ENCODE assay signal across 22 mouse cellular contexts in genomic region chr10:111482654-111483053, GRCm38 (mm10). TPM values are rescaled to one million over a fixed set of nuclear protein-coding genes. Genes with fewer than 3 reads are reported as not detected.
A peak's percentile ranks its signal among the peaks of the same experiment; 100 is the strongest.
DNase-seq lines count a peak whose midpoint lies in the region; ATAC-seq and TF ChIP-seq lines count a peak whose summit lies in the region.
"Had no signal": no experiment of that assay in that cellular context is flagged by ENCODE, and none has a peak within 500 bp of the region (broad histone marks: within the 10 kb centered on the region; RNA-seq: fewer than 3 reads in every experiment).

No protein-coding gene starts in this region.

- no peak for TF ChIP-seq POLR2A in liver, adult 2 months (IDR thresholded peaks at IDR 0.05; ENCODE audit: extremely low read depth, insufficient read depth, low read length)
- no peak for TF ChIP-seq POLR2A in CH12.LX (IDR thresholded peaks at IDR 0.05; ENCODE audit: low read depth, low read length)

- ATAC-seq in liver, embryonic 12.5 days, result no peak
- peak; percentile 57 for ATAC-seq in liver, postnatal 0 days
- ATAC-seq in intestine, embryonic 16.5 days, result no peak
- ATAC-seq: activated CD4-positive, CD25-positive, alpha-beta regulatory T cell, adult 4 months; CD4-positive, CD25-positive, alpha-beta regulatory T cell, adult 4 months; Patski had no signal

- peak; percentile 35 for DNase-seq in kidney, adult 9 months
- DNase-seq in kidney, postnatal 4 days, result no peak
- DNase-seq in liver, adult 2 months (ENCODE audit: extremely low read depth, low read depth, low spot score), result peak; percentile 66
- DNase-seq in liver, postnatal 0 days, result no peak
- DNase-seq in liver (no peak), CH12.LX (ENCODE audit: extremely low read depth) (no peak)
- DNase-seq: adrenal gland, adult 2 months; adrenal gland, adult 8-10 months; adrenal gland, postnatal 10 days; adrenal gland, postnatal 14 days; adrenal gland, postnatal 25 days; adrenal gland, postnatal 36 days; B cell, adult 2 months; cerebellum, adult 11 months; cerebellum, adult 11-12 months; cerebellum, adult 18-20 months had no signal

- H3K79me2 ChIP-seq in liver, adult 2 months (ENCODE audit: control insufficient read depth, insufficient read depth, low read length), result peaks cover 13% of the 10 kb centered on the region; the same call in 1 of the 2 replicates
- peaks cover 92% of the 10 kb centered on the region for H3K79me2 ChIP-seq in CH12.LX (replicated peaks; ENCODE audit: control insufficient read depth, extremely low read depth, insufficient read depth, poor library complexity, severe bottlenecking)

- H3K36me3 ChIP-seq in liver, adult 2 months (ENCODE audit: control insufficient read depth, insufficient read depth, low read length), result peaks cover 19% of the 10 kb centered on the region
- peaks cover 91% of the 10 kb centered on the region for H3K36me3 ChIP-seq in liver, embryonic 12.5 days
- H3K36me3 ChIP-seq in liver, postnatal 0 days (replicated peaks; ENCODE audit: insufficient read depth, low read length), result peaks cover 37% of the 10 kb centered on the region
- peaks cover 46 to 81% of the 10 kb centered on the region in 2 experiments for H3K36me3 ChIP-seq in CH12.LX (replicated peaks in 1 of 2; ENCODE audit: control insufficient read depth in 1 of 2, insufficient read depth in 1 of 2, low read length in 1 of 2)
- H3K36me3 ChIP-seq in intestine, embryonic 16.5 days (ENCODE audit: control insufficient read depth, insufficient read depth, low read length), result 0 out of 2 replicates have a peak, but pooled peaks cover 8% of the 10 kb centered on the region

- H3K27me3 ChIP-seq in liver, adult 2 months (ENCODE audit: control insufficient read depth, insufficient read depth, low read length), result no peaks in the 10 kb centered on the region
- no peaks in the 10 kb centered on the region for H3K27me3 ChIP-seq in liver, embryonic 12.5 days (replicated peaks)
- H3K27me3 ChIP-seq in liver, postnatal 0 days (ENCODE audit: insufficient read depth, low read length), result no peaks in the 10 kb centered on the region
- H3K27me3 ChIP-seq in CH12.LX (replicated peaks), result no peaks in the 10 kb centered on the region
- H3K27me3 ChIP-seq in intestine, embryonic 16.5 days (replicated peaks; ENCODE audit: control insufficient read depth, insufficient read depth, low read length), result no peaks in the 10 kb centered on the region
- H3K27me3 ChIP-seq: Patski had no signal

- peaks cover 19% of the 10 kb centered on the region for H3K4me1 ChIP-seq in liver, adult 2 months (ENCODE audit: control insufficient read depth, insufficient read depth, low read length)
- H3K4me1 ChIP-seq in liver, embryonic 12.5 days, result peaks cover 65% of the 10 kb centered on the region
- H3K4me1 ChIP-seq in liver, postnatal 0 days (ENCODE audit: insufficient read depth), result peaks cover 12% of the 10 kb centered on the region
- peaks cover 7 to 88% of the 10 kb centered on the region in 2 experiments; a peak in 3 of 4 replicates for H3K4me1 ChIP-seq in CH12.LX (ENCODE audit: control insufficient read depth in 1 of 2, insufficient read depth in 2 of 2)
- peaks cover 9% of the 10 kb centered on the region; the same call in 1 of the 2 replicates for H3K4me1 ChIP-seq in intestine, embryonic 16.5 days (ENCODE audit: control insufficient read depth, insufficient read depth, low read length)

- WGBS in liver, adult 2 months, result 25% methylated on average over 2 of the region's 2 CpGs
- 70% methylated on average over 2 of the region's 2 CpGs for WGBS in liver, embryonic 12.5 days (ENCODE audit: insufficient replicate concordance)
- 68% methylated on average over 2 of the region's 2 CpGs for WGBS in liver, postnatal 0 days (ENCODE audit: insufficient replicate concordance)
- WGBS in intestine, embryonic 16.5 days, result 93% methylated on average over 2 of the region's 2 CpGs

- no peak overlapping the region for H3K27ac ChIP-seq in liver, adult 2 months (replicated peaks; ENCODE audit: insufficient read depth, low read depth, low read length)
- H3K27ac ChIP-seq in liver, embryonic 12.5 days, result no peak overlapping the region
- H3K27ac ChIP-seq in liver, postnatal 0 days (ENCODE audit: low read depth), result peak overlapping the region; percentile 30; the same call in 1 of the 2 replicates
- no peak overlapping the region for H3K27ac ChIP-seq in CH12.LX (ENCODE audit: insufficient read depth, low read depth)
- H3K27ac ChIP-seq in intestine, embryonic 16.5 days (ENCODE audit: low read length), result no peak overlapping the region

- no peak for TF ChIP-seq EP300 in liver, postnatal 0 days (IDR thresholded peaks at IDR 0.05; ENCODE audit: low read depth)
- no peak for TF ChIP-seq EP300 in CH12.LX (IDR thresholded peaks at IDR 0.05; ENCODE audit: low read length)

- H3K9ac ChIP-seq in liver, adult 2 months (ENCODE audit: low read depth, low read length), result no peak overlapping the region
- H3K9ac ChIP-seq in liver, embryonic 12.5 days, result no peak overlapping the region
- no peak overlapping the region for H3K9ac ChIP-seq in liver, postnatal 0 days (replicated peaks)
- no peak overlapping the region for H3K9ac ChIP-seq in CH12.LX (ENCODE audit: insufficient read depth, low read depth)
- no peak overlapping the region for H3K9ac ChIP-seq in intestine, embryonic 16.5 days (ENCODE audit: low read depth, low read length)

- TF ChIP-seq RAD21 in CH12.LX (IDR thresholded peaks at IDR 0.05; ENCODE audit: low read depth, low read length), result no peak

- no peak overlapping the region for H3K4me3 ChIP-seq in liver, adult 2 months (ENCODE audit: insufficient read depth, low read depth, low read length)
- H3K4me3 ChIP-seq in liver, embryonic 12.5 days, result no peak overlapping the region
- H3K4me3 ChIP-seq in liver, postnatal 0 days (ENCODE audit: low read depth, low read length), result no peak overlapping the region
- H3K4me3 ChIP-seq in CH12.LX (replicated peaks in 1 of 3; ENCODE audit: low read depth in 2 of 3, low read length in 2 of 3, poor library complexity in 1 of 3), result no peak overlapping the region
- no peak overlapping the region for H3K4me3 ChIP-seq in intestine, embryonic 16.5 days (ENCODE audit: low read length)

- H3K9me3 ChIP-seq in liver, embryonic 12.5 days (replicated peaks), result no peaks in the 10 kb centered on the region
- no peaks in the 10 kb centered on the region for H3K9me3 ChIP-seq in liver, postnatal 0 days (ENCODE audit: low read length)
- no peaks in the 10 kb centered on the region for H3K9me3 ChIP-seq in CH12.LX (replicated peaks; ENCODE audit: low read length)
- no peaks in the 10 kb centered on the region for H3K9me3 ChIP-seq in intestine, embryonic 16.5 days (ENCODE audit: control insufficient read depth, low read length)
- H3K9me3 ChIP-seq: G1E had no signal

- dilution Hi-C loops in CH12.LX (cut with MboI; ENCODE audit: extremely low pct_ligation_motif_present, extremely low pct_unique_long_range_greater_than_20kb, low sequenced_read_pairs), result no loop called here

- in situ Hi-C loops in CH12.LX (cut with MboI; ENCODE audit: low pct_ligation_motif_present, low pct_unique_long_range_greater_than_20kb, low sequenced_read_pairs), result no loop called here

- no peak overlapping the region for H3K4me2 ChIP-seq in liver, embryonic 12.5 days
- no peak overlapping the region for H3K4me2 ChIP-seq in liver, postnatal 0 days (ENCODE audit: low read depth, low read length)
- no peak overlapping the region for H3K4me2 ChIP-seq in CH12.LX (ENCODE audit: insufficient read depth, low read depth, poor library complexity, severe bottlenecking)
- no peak overlapping the region for H3K4me2 ChIP-seq in intestine, embryonic 16.5 days (ENCODE audit: low read depth, low read length)

- TF ChIP-seq CTCF in liver, adult 2 months (IDR thresholded peaks at IDR 0.05; ENCODE audit: low read depth, low read length), result no peak
- TF ChIP-seq CTCF in liver, postnatal 0 days (IDR thresholded peaks at IDR 0.05; ENCODE audit: low read depth), result no peak
- TF ChIP-seq CTCF in CH12.LX (conservative IDR thresholded peaks at IDR 0.05 in 1 of 2, IDR thresholded peaks at IDR 0.05 in 1 of 2; ENCODE audit: low read depth in 2 of 2, low read length in 2 of 2), result no peak

TF ChIP-seq in CH12.LX, 34 proteins besides CTCF, POLR2A, EP300 and RAD21:
- TF ChIP-seq SIN3A (IDR thresholded peaks at IDR 0.05; ENCODE audit: low read length) (0 out of 2 replicates have a peak, but pooled peaks have one; percentile 0), NRF1 (IDR thresholded peaks at IDR 0.05; ENCODE audit: low read depth, low read length) (no peak), MAFK (IDR thresholded peaks at IDR 0.05; ENCODE audit: insufficient replicate concordance, low read length) (no peak), POLR2AphosphoS2 (IDR thresholded peaks at IDR 0.05; ENCODE audit: low read depth, low read length) (0 out of 2 replicates have a peak, but pooled peaks have one; percentile 28)

RNA-seq across cellular contexts. Expression of gene Nap1l1, which starts 9.6 kb away (rescaled TPM):
- 22.8 and 27.8 TPM in 2 replicates for total RNA-seq in liver, adult 2 months (2014; rRNA removed)
- 3.7 TPM in 2 replicates for polyA plus RNA-seq in liver, adult 2 months (2012; rRNA removed)
- 174 and 178 TPM in 2 replicates for polyA plus RNA-seq in liver, embryonic 12.5 days (2016; fragmentation: Nextera tagmentation; extraction: Ambion mirVana)
- 69.9 and 73.7 TPM in 2 replicates for polyA plus RNA-seq in liver, postnatal 0 days (2015; fragmentation: Nextera tagmentation; extraction: Ambion mirVana)
- 196 and 231 TPM in 2 replicates for total RNA-seq in CH12.LX (2012; rRNA removed)
- 360 and 392 TPM in 2 replicates for total RNA-seq in CH12.LX (2014; rRNA removed)
- polyA plus RNA-seq in CH12.LX (2012; ENCODE audit: insufficient read length, low read depth), result 1,279 and 1,342 TPM in 2 replicates
- 118 and 140 TPM in 2 replicates for polyA plus RNA-seq in intestine, embryonic 16.5 days (2015; fragmentation: Nextera tagmentation; extraction: Ambion mirVana)

RNA-seq across cellular contexts. Expression of gene Phlda1, which starts 23.4 kb away (rescaled TPM):
- total RNA-seq in liver, adult 2 months (2014; rRNA removed), result 11.2 and 11.5 TPM in 2 replicates
- 30.2 and 51.0 TPM in 2 replicates for polyA plus RNA-seq in liver, adult 2 months (2012; rRNA removed)
- polyA plus RNA-seq in liver, embryonic 12.5 days (2016; fragmentation: Nextera tagmentation; extraction: Ambion mirVana), result 6.5 and 7.4 TPM in 2 replicates
- 29.6 and 32.1 TPM in 2 replicates for polyA plus RNA-seq in liver, postnatal 0 days (2015; fragmentation: Nextera tagmentation; extraction: Ambion mirVana)
- 1.9 and 2.5 TPM in 2 replicates for total RNA-seq in CH12.LX (2012; rRNA removed)
- total RNA-seq in CH12.LX (2014; rRNA removed), result 0.99 and 2.1 TPM in 2 replicates
- polyA plus RNA-seq in CH12.LX (2012; ENCODE audit: insufficient read length, low read depth), result 7.0 and 11.6 TPM in 2 replicates
- polyA plus RNA-seq in intestine, embryonic 16.5 days (2015; fragmentation: Nextera tagmentation; extraction: Ambion mirVana), result 31.9 and 32.2 TPM in 2 replicates

Comparison
In these comparisons a context has a peak if more than half of its experiments do, and no peak if none do; other contexts are left out.
1. DNase-seq: peak in kidney, adult 9 months (single experiment) and liver, adult 2 months (single experiment); none in kidney, postnatal 4 days (0 of 2), liver, postnatal 0 days (single experiment), liver (single experiment) and CH12.LX (single experiment).
2. RNA of gene Nap1l1, which starts 9.6 kb away (polyA plus RNA-seq): 1,279 to 1,342 TPM in CH12.LX, 174 to 178 TPM in liver, embryonic 12.5 days, 118 to 140 TPM in intestine, embryonic 16.5 days and 69.9 to 73.7 TPM in liver, postnatal 0 days; 3.7 TPM in liver, adult 2 months; every median in the first group is over 10 times any median in the second.